Mouse (Mus musculus) gastrocnemius, postnatal 36 days (tissue): ENCODE data around the gene 0610010K14Rik. TPM values are rescaled to one million over a fixed set of nuclear protein-coding genes. Genes with fewer than 3 reads are reported as not detected.

Experiments used
- DNase-seq, 2 experiments: peaks; one replicate each; pipeline ENCODE4 v3.0.0; 2022
- intact Hi-C: fragments of 180-260 bp; cut with DNase I; formaldehyde crosslinking; loops from one replicate; pipeline ENCODE4 v1.15.1; 2025
- microRNA-seq, 2 experiments: library from miRNA; unstranded; fragments of <30 nt; microRNA quantifications; one replicate each; pipeline ENCODE4 v1.2.0; 2021
- total RNA-seq, 2 experiments: library from RNA; stranded (reverse); gene quantifications; 2 replicates each; pipeline ENCODE4 v1.2.3; 2021

The 0610010K14Rik gene
- total RNA-seq, 2 experiments from 2014 or later, result 29.3 to 31.9 TPM

- intact Hi-C loops, result no loop called here
- DNase-seq, result no peak
These were observed 44.1 kb downstream of the 0610010K14Rik start for GRCm38 (mm10) chr11:70193354-70194285.

- intact Hi-C loops, result no loop called here
- DNase-seq, result no peak
These were observed 45.6 kb downstream of the 0610010K14Rik start for GRCm38 (mm10) chr11:70192157-70192556.

GRCm38 (mm10) chr11:70191188-70191587 lies 46.5 kb downstream of the 0610010K14Rik start:
- intact Hi-C loops, result no loop called here
- DNase-seq, result no peak

GRCm38 (mm10) chr11:70189319-70190134 lies 48.2 kb downstream of the 0610010K14Rik start:
- DNase-seq, result no peak
- intact Hi-C loops, result no loop called here

Small RNA genes lying within 50 kb of the gene (microRNA-seq; reads per million reads assigned to microRNA genes)
- gene Mir195a (3,475 to 10,027 reads per million in 2 experiments), gene Mir497 (0 reads per million in 2 experiments), gene Mir497b (0 reads per million in 2 experiments)

Other genes starting within 250 kb of the 0610010K14Rik start
- 100 to 1,000 TPM; 142 to 178 TPM for gene Gabarap, start 246.8 kb downstream of the 0610010K14Rik start, total RNA-seq
- 10 to 100 TPM; 12.6 to 16.5 TPM for gene Phf23, start 242.1 kb downstream of the 0610010K14Rik start, total RNA-seq
- 1 to 10 TPM; 3.3 to 4.6 TPM for gene Dvl2, start 237.3 kb downstream of the 0610010K14Rik start, total RNA-seq
- 100 to 1,000 TPM; 320 to 384 TPM for gene Acadvl, start 222.5 kb downstream of the 0610010K14Rik start, total RNA-seq
- gene Dlg4, start 221.0 kb downstream of the 0610010K14Rik start, total RNA-seq, result 1 to 10 TPM; 4.9 to 6.5 TPM
- not detected for gene Asgr1, start 183.8 kb downstream of the 0610010K14Rik start, total RNA-seq
- gene Asgr2, start 145.3 kb downstream of the 0610010K14Rik start, total RNA-seq, result not detected
- gene Mgl2, start 107.6 kb downstream of the 0610010K14Rik start, total RNA-seq, result 1 to 10 TPM; 1.1 to 1.2 TPM
- gene Clec10a, start 81.7 kb downstream of the 0610010K14Rik start, total RNA-seq, result 1 to 10 TPM; 1.8 to 2.0 TPM
- gene Slc16a11, start 25.2 kb downstream of the 0610010K14Rik start, total RNA-seq, result under 1 TPM; 0.46 to 0.49 TPM
- gene Slc16a13, start 16.9 kb downstream of the 0610010K14Rik start, total RNA-seq, result under 1 TPM; 0.74 to 0.94 TPM
- 1 to 10 TPM; 3.7 to 6.5 TPM for gene Bcl6b, start 8.1 kb downstream of the 0610010K14Rik start, total RNA-seq
- 1 to 10 TPM; 1.3 to 2.4 TPM for gene Gm21988, start 1.9 kb upstream of the 0610010K14Rik start, total RNA-seq
- 100 to 1,000 TPM in 1 of 2 experiments, 10 to 100 TPM in 1; 94.6 to 110 TPM for gene Rnasek, start 1.9 kb upstream of the 0610010K14Rik start, total RNA-seq
- gene Alox12, start 17.4 kb upstream of the 0610010K14Rik start, total RNA-seq, result 1 to 10 TPM in 1 of 2 experiments, under 1 TPM in 1; 0.82 to 1.2 TPM
- not detected for gene Alox12e, start 84.7 kb upstream of the 0610010K14Rik start, total RNA-seq
- gene Alox15, start 114.1 kb upstream of the 0610010K14Rik start, total RNA-seq, result under 1 TPM in 1 of 2 experiments, not detected in 1; 0.87 TPM
- 10 to 100 TPM; 16.1 to 20.9 TPM for gene Pelp1, start 172.1 kb upstream of the 0610010K14Rik start, total RNA-seq
- 1 to 10 TPM; 6.2 to 8.1 TPM for gene Arrb2, start 194.7 kb upstream of the 0610010K14Rik start, total RNA-seq
- gene Med11, start 214.0 kb upstream of the 0610010K14Rik start, total RNA-seq, result 1 to 10 TPM; 4.2 to 6.8 TPM
- gene Zmynd15, start 221.5 kb upstream of the 0610010K14Rik start, total RNA-seq, result under 1 TPM; 0.10 to 0.61 TPM
- 1 to 10 TPM; 1.4 to 1.5 TPM for gene Cxcl16, start 222.1 kb upstream of the 0610010K14Rik start, total RNA-seq